Mouse (Mus musculus) midbrain, embryonic 16.5 days (tissue): ENCODE measurements around the gene Capzb. TPM values are rescaled to one million over a fixed set of nuclear protein-coding genes. Genes with fewer than 3 reads are reported as not detected.

Source experiments
- ATAC-seq: fragments of 200-750 bp; cut with Nextera tagmentation; 2 replicates; pipeline ENCODE4 v1.8.0; 2017; ENCODE audit warnings: moderate TSS enrichment
- H3K27ac ChIP-seq: fragments of 300-500 bp; sonication (generic); 2 replicates; pipeline ENCODE4 v1.5.1; 2014; ENCODE audit warnings: mild to moderate bottlenecking, low read length, mixed read lengths
- H3K27me3 ChIP-seq: fragments of 300-500 bp; sonication (generic); 2 replicates; pipeline ENCODE4 v1.6.1; 2014; ENCODE audit warnings: low read depth, low read length, mixed read lengths; ENCODE audit not compliant: control insufficient read depth, insufficient read depth
- H3K36me3 ChIP-seq: fragments of 300-500 bp; sonication (generic); 2 replicates; pipeline ENCODE4 v1.6.1; 2014; ENCODE audit warnings: mild to moderate bottlenecking, low read length, moderate library complexity, mixed read lengths; ENCODE audit not compliant: control insufficient read depth, insufficient read depth
- H3K4me1 ChIP-seq: fragments of 300-500 bp; sonication (generic); 2 replicates; pipeline ENCODE4 v1.6.1; 2014; ENCODE audit warnings: mild to moderate bottlenecking, low read length, mixed read lengths; ENCODE audit not compliant: control insufficient read depth, insufficient read depth
- H3K4me2 ChIP-seq: fragments of 300-500 bp; sonication (generic); 2 replicates; pipeline ENCODE4 v1.6.1; 2014; ENCODE audit warnings: mild to moderate bottlenecking, low read length, mixed read lengths
- H3K4me3 ChIP-seq: fragments of 300-500 bp; sonication (generic); 2 replicates; pipeline ENCODE4 v1.5.1; 2014; ENCODE audit warnings: low read depth, mild to moderate bottlenecking, low read length, moderate library complexity, mixed read lengths
- H3K9ac ChIP-seq: fragments of 300-500 bp; sonication (generic); 2 replicates; pipeline ENCODE4 v1.6.1; 2014; ENCODE audit warnings: low read depth, low read length, mixed read lengths
- H3K9me3 ChIP-seq: fragments of 300-500 bp; sonication (generic); replicated peaks from 2 replicates; pipeline ENCODE4 v1.6.1; 2014; ENCODE audit warnings: mild to moderate bottlenecking, low read length, mixed read lengths; ENCODE audit not compliant: control insufficient read depth, poor library complexity, severe bottlenecking
- WGBS: fragments of 180-500 bp; shearing (Covaris S2); extraction: QIAGEN DNeasy Blood & Tissue Kit; methylation state at CpG from one replicate; pipeline ENCODE4 v1.1.7; 2014; 5-methylcytosine and 5-hydroxymethylcytosine counted together
- microRNA-seq: library from miRNA; unstranded; fragments of <30 nt; microRNA quantifications from one replicate; pipeline ENCODE4, GENCODE M21; 2017
- polyA plus RNA-seq: library from polyadenylated mRNA; unstranded; fragments of >200 nt; fragmentation: Nextera tagmentation; extraction: Ambion mirVana; gene quantifications from 2 replicates; pipeline ENCODE4 v1.2.1, GENCODE M21; 2015

The Capzb gene
- polyA plus RNA-seq, 1 experiment from 2014 or later = 331 TPM

DNA sequence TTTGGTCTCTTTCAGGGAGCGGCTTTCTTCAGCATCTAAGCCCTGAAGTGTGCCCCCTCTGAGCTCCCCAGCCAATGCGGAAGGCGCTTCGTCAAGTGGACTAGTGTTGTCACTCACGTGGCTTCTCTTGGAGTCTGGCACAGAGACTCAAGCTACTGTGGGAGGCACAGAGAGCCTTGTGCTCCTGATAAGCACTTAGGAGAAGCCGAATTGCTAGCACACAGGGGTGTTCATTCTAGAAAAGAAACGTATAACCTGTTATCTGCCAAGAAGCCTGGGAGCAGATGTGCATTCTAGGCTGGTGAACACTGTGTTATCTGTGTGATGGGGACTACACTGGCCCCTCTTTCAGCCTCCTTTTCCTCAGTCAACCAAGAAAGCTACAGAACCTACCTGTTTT is 142.8 kb downstream of the Capzb start:
- WGBS = 64% methylated on average over 7 of the region's 7 CpGs
- Histone ChIP-seq H3K4me1 (no peaks in the 10 kb centered on the region), H3K9me3 (no peaks in the 10 kb centered on the region), H3K9ac (no peak overlapping the region), H3K36me3 (no peaks in the 10 kb centered on the region), H3K27ac (no peak overlapping the region), H3K4me2 (no peak overlapping the region), H3K4me3 (no peak overlapping the region), H3K27me3 (peaks cover 7% of the 10 kb centered on the region; the same call in 1 of the 2 replicates)
- no peak for ATAC-seq

DNA sequence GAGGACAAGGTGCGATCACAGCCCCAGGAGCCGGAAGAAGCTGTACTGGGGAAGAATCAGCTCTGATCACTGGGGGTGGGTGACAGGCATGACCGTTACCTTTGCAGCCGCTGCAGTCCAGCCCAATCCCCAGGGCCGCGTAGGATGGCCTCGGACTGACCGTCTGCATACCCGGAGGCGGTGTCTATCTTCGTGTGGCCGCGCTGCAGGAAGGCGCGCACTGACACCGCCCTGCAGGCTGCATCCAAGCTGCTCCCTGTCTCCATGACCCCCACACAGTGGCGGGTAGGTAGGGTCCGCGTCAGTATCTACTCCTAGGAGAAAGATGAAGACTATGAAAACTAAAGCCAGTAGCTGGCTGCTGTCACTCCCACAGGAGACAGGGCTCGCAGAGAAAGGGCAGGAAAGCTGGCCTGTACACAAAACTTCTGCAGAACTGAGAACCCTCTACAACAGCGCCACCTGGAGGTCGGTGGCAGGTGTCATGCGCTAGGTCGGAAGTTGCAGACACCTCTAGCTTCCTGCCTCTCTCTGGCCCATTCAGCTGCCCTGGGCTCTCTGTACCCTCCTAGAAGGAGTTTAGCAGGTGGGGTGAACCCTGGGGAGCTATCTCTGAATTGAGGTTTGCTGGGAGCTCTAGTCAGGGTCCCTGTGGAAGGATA is 144.3 kb downstream of the Capzb start:
- H3K9ac ChIP-seq = no peak overlapping the region
- H3K36me3 ChIP-seq = no peaks in the 10 kb centered on the region
- peaks cover 3% of the 10 kb centered on the region; the same call in 1 of the 2 replicates for H3K27me3 ChIP-seq
- H3K9me3 ChIP-seq = no peaks in the 10 kb centered on the region
- 32% methylated on average over 24 of the region's 24 CpGs for WGBS
- H3K4me3 ChIP-seq = no peak overlapping the region
- ATAC-seq = no peak
- no peak overlapping the region for H3K27ac ChIP-seq
- H3K4me2 ChIP-seq = peak overlapping the region; percentile 18; the same call in 1 of the 2 replicates
- no peaks in the 10 kb centered on the region for H3K4me1 ChIP-seq

DNA sequence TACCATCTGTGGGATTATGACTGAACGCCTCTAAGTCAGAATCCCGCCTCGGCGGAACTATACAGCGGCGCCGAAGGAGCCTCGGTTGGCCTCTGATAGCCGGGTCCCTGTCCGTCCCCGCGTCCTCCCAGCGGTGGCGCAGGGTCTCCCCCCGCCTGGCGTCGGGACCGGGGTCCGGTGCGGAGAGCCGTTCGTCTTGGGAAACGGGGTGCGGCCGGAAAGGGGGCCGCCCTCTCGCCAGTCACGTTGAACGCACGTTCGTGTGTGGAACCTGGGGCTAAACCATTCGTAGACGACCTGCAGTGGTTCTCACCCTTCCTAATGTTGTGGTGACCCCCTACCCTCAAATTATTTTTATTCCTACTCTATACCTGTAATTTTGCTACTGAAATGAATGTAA is 145.4 kb downstream of the Capzb start:
- Histone ChIP-seq H3K4me3 (no peak overlapping the region), H3K36me3 (no peaks in the 10 kb centered on the region), H3K27ac (no peak overlapping the region), H3K9me3 (no peaks in the 10 kb centered on the region), H3K4me2 (no peak overlapping the region), H3K27me3 (peaks cover 3% of the 10 kb centered on the region; the same call in 1 of the 2 replicates), H3K4me1 (no peaks in the 10 kb centered on the region), H3K9ac (no peak overlapping the region)
- ATAC-seq = no peak
- WGBS = 59% methylated on average over 33 of the region's 33 CpGs

DNA sequence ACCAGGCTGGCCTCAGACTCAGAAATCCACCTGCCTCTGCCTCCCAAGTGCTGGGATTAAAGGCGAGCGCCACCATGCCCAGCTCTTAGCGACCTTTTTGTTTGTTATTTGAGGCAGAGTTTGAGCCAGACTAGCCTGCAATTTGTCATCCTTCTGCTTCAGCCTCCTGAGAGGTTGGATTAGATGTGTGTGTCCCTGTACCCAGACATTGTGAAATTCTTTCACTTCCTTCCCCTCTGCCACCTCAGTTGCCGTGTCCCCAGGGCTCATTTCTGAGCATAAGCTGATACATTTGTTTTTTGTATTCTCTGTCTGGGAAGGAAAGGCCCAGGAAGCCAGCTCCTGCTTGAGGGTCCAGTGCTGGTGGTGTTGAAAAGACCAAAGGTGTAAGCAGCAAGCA is 148.1 kb downstream of the Capzb start:
- Histone ChIP-seq H3K4me3 (no peak overlapping the region), H3K9ac (no peak overlapping the region), H3K27me3 (peaks cover 3% of the 10 kb centered on the region; the same call in 1 of the 2 replicates), H3K4me1 (no peaks in the 10 kb centered on the region), H3K27ac (no peak overlapping the region), H3K4me2 (no peak overlapping the region), H3K9me3 (no peaks in the 10 kb centered on the region), H3K36me3 (no peaks in the 10 kb centered on the region)
- WGBS = 82% methylated on average over 4 of the region's 4 CpGs
- ATAC-seq = no peak

Small RNA genes within 50 kb of the gene (microRNA-seq; reads per million reads assigned to microRNA genes)
- gene Gm24245 = 1.9 reads per million, percentile 5 among the genes with 10 or more reads in this experiment
- 0.69 reads per million for gene Gm25732

Other genes with a start within 250 kb of the Capzb start
- not detected in 2 replicates for gene Rnf186, start 225.8 kb upstream of the Capzb start, polyA plus RNA-seq
- 0.62 and 0.84 TPM in 2 replicates for gene Tmco4, start 220.0 kb upstream of the Capzb start, polyA plus RNA-seq
- gene Htr6, start 117.3 kb upstream of the Capzb start, polyA plus RNA-seq = 0.30 and 0.51 TPM in 2 replicates
- 28.7 and 30.6 TPM in 2 replicates for gene Nbl1, start 99.9 kb upstream of the Capzb start, polyA plus RNA-seq
- gene Minos1, start 61.8 kb upstream of the Capzb start, polyA plus RNA-seq = 337 and 343 TPM in 2 replicates
- gene Pqlc2, start 117.8 kb downstream of the Capzb start, polyA plus RNA-seq = 14.4 and 15.1 TPM in 2 replicates
- gene Akr7a5, start 117.8 kb downstream of the Capzb start, polyA plus RNA-seq = 58.7 and 66.6 TPM in 2 replicates
- 81.8 and 82.1 TPM in 2 replicates for gene Mrto4, start 159.7 kb downstream of the Capzb start, polyA plus RNA-seq
- 47.7 and 49.4 TPM in 2 replicates for gene Emc1, start 159.7 kb downstream of the Capzb start, polyA plus RNA-seq
- gene Ubr4, start 159.7 kb downstream of the Capzb start, polyA plus RNA-seq = 78.6 and 86.2 TPM in 2 replicates